Mouse (Mus musculus) olfactory bulb, adult 2 months (tissue): ENCODE data around the gene 6430548M08Rik.

Experiments
- CTCF ChIP-seq: fragments of 200-500 bp; IDR thresholded peaks from 2 replicates; pipeline ENCODE4 v1.5.1; 2012; ENCODE audit warnings: low read depth, mild to moderate bottlenecking, low read length, moderate library complexity; ENCODE audit not compliant: insufficient read depth
- POLR2A ChIP-seq: fragments of 200-500 bp; IDR thresholded peaks from 2 replicates; pipeline ENCODE4 v1.6.1; 2012; ENCODE audit warnings: mild to moderate bottlenecking, low read depth, low read length, moderate library complexity; ENCODE audit not compliant: insufficient read depth

GRCm38 (mm10) chr8:120167821-120168220, 53.9 kb downstream of the 6430548M08Rik start:
- no peak for TF ChIP-seq POLR2A
- no peak for TF ChIP-seq CTCF
